Mouse (Mus musculus): Measurements from ENCODE around the gene Col5a1. TPM values are rescaled to one million over a fixed set of nuclear protein-coding genes. Genes with fewer than 3 reads are reported as not detected.

The Col5a1 gene
- polyA plus RNA-seq, 1 experiment = 172 TPM

DNA sequence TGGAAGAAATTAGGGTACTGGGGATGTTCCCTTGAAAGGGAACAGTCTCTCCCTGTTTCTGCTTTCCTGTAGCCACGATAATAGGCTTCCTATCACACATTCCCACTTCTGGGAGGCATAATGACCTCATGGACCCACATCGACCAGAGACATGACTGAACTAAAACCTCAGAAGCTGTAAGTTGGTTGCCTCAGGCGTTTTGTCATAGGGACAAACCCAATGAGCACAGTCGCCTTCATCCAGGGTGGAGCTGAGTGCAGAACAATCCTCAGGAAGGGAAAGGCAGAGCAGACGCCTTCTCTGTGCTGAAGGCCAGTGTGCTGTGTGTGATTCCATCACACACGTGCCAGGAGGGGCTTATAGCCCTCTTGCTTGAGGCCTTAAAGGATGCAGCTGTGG, 160.1 kb downstream of the Col5a1 start:
- H3ac ChIP-seq (ENCODE audit: control insufficient read depth, insufficient read length) = no peak overlapping the region
- no peak for TF ChIP-seq SRF (IDR thresholded peaks at IDR 0.05; ENCODE audit: control insufficient read depth, insufficient read length, low read depth)
- TF ChIP-seq E2F4 (IDR thresholded peaks at IDR 0.05; ENCODE audit: insufficient read depth) = no peak
- no peak for TF ChIP-seq TCF3 (IDR thresholded peaks at IDR 0.05; ENCODE audit: insufficient read length, low read depth)
- no peak for TF ChIP-seq MYOG (IDR thresholded peaks at IDR 0.05; ENCODE audit: control insufficient read depth in 1 of 3, insufficient read depth in 1 of 3, insufficient read length in 2 of 3, low read depth in 2 of 3)
- no peak for TF ChIP-seq MYOD1 (IDR thresholded peaks at IDR 0.05; ENCODE audit: control insufficient read depth in 1 of 3, insufficient read length in 2 of 3, low read depth in 2 of 3)
- no peak for TF ChIP-seq USF1 (IDR thresholded peaks at IDR 0.05; ENCODE audit: low read depth)
- TF ChIP-seq REST (IDR thresholded peaks at IDR 0.05; ENCODE audit: insufficient read depth, insufficient read length) = no peak
- no peak for TF ChIP-seq POLR2A (IDR thresholded peaks at IDR 0.05; ENCODE audit: insufficient read length, low read depth)
- TF ChIP-seq TCF12 (IDR thresholded peaks at IDR 0.05; ENCODE audit: insufficient read depth, poor library complexity, severe bottlenecking) = no peak
- TF ChIP-seq MAX (IDR thresholded peaks at IDR 0.05; ENCODE audit: low read depth) = no peak
- no peaks in the 10 kb centered on the region for H3K79me2 ChIP-seq (ENCODE audit: control insufficient read depth, insufficient read depth)
- H3K4me2 ChIP-seq (ENCODE audit: low read depth) = no peak overlapping the region
- H3K36me3 ChIP-seq (ENCODE audit: control insufficient read depth, insufficient read depth) = no peaks in the 10 kb centered on the region
- no peak overlapping the region for H3K4me3 ChIP-seq
- H3K27me3 ChIP-seq (ENCODE audit: control insufficient read depth, insufficient read depth, insufficient read length) = peaks cover 20% of the 10 kb centered on the region

DNA sequence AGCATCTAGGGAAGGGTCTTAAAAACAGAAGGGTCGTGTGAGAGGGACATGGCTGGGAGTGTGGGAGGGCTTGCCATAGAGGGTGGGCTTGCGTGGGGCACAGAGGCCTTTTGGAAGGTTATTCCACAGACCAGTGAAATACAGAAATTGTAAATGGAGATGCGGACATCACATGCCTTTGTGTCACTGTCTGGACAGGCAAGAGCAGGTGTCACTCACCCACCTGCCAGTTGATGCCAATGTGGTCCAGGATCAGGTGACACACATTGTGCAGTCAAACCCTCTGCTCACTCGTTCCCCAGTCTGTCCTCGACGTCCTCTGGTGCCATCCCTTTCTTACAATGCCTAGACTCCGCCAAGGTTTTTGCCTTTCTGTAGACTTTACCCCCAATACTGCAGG, 160.9 kb downstream of the Col5a1 start:
- H3K4me3 ChIP-seq = no peak overlapping the region
- H3K4me2 ChIP-seq (ENCODE audit: low read depth) = no peak overlapping the region
- H3K79me2 ChIP-seq (ENCODE audit: control insufficient read depth, insufficient read depth) = no peaks in the 10 kb centered on the region
- no peak for TF ChIP-seq POLR2A (IDR thresholded peaks at IDR 0.05; ENCODE audit: insufficient read length, low read depth)
- TF ChIP-seq MYOD1 (IDR thresholded peaks at IDR 0.05; ENCODE audit: control insufficient read depth in 1 of 3, insufficient read length in 2 of 3, low read depth in 2 of 3) = peak in 2 of 3 experiments; percentile 48 to 87
- H3K36me3 ChIP-seq (ENCODE audit: control insufficient read depth, insufficient read depth) = no peaks in the 10 kb centered on the region
- H3ac ChIP-seq (ENCODE audit: control insufficient read depth, insufficient read length) = no peak overlapping the region
- peaks cover 24% of the 10 kb centered on the region for H3K27me3 ChIP-seq (ENCODE audit: control insufficient read depth, insufficient read depth, insufficient read length)

- no peaks in the 10 kb centered on the region for H3K36me3 ChIP-seq (ENCODE audit: control insufficient read depth, insufficient read depth)
- H3K79me2 ChIP-seq (ENCODE audit: control insufficient read depth, insufficient read depth) = no peaks in the 10 kb centered on the region
- no peak overlapping the region for H3K4me3 ChIP-seq
- H3K4me2 ChIP-seq (ENCODE audit: low read depth) = no peak overlapping the region
- TF ChIP-seq E2F4 (IDR thresholded peaks at IDR 0.05; ENCODE audit: insufficient read depth) = no peak
- TF ChIP-seq MAX (IDR thresholded peaks at IDR 0.05; ENCODE audit: low read depth) = no peak
- TF ChIP-seq SRF (IDR thresholded peaks at IDR 0.05; ENCODE audit: control insufficient read depth, insufficient read length, low read depth) = no peak
- H3ac ChIP-seq (ENCODE audit: control insufficient read depth, insufficient read length) = no peak overlapping the region
- H3K27me3 ChIP-seq (ENCODE audit: control insufficient read depth, insufficient read depth, insufficient read length) = peaks cover 16% of the 10 kb centered on the region
Observed at GRCm38 (mm10) chr2:28059922-28060321, 173.7 kb downstream of the Col5a1 start.

DNA sequence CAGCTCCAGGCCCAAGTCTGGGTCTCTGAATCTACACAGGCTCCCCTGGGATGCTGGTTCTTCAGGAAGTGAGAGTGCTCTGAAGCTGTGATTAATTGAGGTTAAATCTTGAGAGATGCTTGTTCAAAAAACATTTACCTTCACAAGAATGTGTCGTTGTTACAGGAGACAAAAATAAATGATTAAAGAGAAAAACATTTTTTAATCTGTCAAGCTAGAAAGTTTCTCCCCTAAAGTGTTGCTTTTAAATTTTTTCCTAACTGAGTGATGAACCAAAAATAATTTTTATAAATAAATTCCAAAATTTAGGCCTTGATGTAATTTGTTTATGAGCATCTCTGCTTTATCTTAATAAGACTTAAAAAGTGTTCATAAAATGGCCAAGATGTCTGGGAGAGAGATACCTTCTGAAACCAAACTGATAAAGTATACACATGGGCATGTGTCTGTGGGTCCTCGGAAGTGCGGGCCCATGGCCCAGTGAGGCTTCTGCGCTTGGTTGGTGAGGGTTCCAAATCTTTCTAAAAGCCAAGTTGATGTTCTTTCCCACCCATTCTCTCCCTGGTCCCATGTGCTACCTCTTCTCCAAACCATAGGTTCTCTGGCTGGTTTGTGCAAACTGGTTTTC, 177.6 kb downstream of the Col5a1 start:
- Histone ChIP-seq H3K27me3 (ENCODE audit: control insufficient read depth, insufficient read depth, insufficient read length) (peaks cover 49% of the 10 kb centered on the region), H3K79me2 (ENCODE audit: control insufficient read depth, insufficient read depth) (no peaks in the 10 kb centered on the region), H3K36me3 (ENCODE audit: control insufficient read depth, insufficient read depth) (no peaks in the 10 kb centered on the region), H3K4me2 (ENCODE audit: low read depth) (no peak overlapping the region), H3K4me3 (no peak overlapping the region), H3ac (ENCODE audit: control insufficient read depth, insufficient read length) (no peak overlapping the region)
- no peak for TF ChIP-seq POLR2AphosphoS2 (IDR thresholded peaks at IDR 0.05; ENCODE audit: insufficient read length, low read depth)
- TF ChIP-seq E2F4 (IDR thresholded peaks at IDR 0.05; ENCODE audit: insufficient read depth) = no peak
- no peak for TF ChIP-seq TCF12 (IDR thresholded peaks at IDR 0.05; ENCODE audit: insufficient read depth, poor library complexity, severe bottlenecking)
- no peak for TF ChIP-seq POLR2A (IDR thresholded peaks at IDR 0.05; ENCODE audit: insufficient read length, low read depth)
- TF ChIP-seq SRF (IDR thresholded peaks at IDR 0.05; ENCODE audit: control insufficient read depth, insufficient read length, low read depth) = no peak
- TF ChIP-seq USF1 (IDR thresholded peaks at IDR 0.05; ENCODE audit: low read depth) = no peak
- no peak for TF ChIP-seq MAX (IDR thresholded peaks at IDR 0.05; ENCODE audit: low read depth)
- no peak for TF ChIP-seq CEBPB (IDR thresholded peaks at IDR 0.05; ENCODE audit: insufficient read depth, poor library complexity, severe bottlenecking)
- no peak for TF ChIP-seq REST (IDR thresholded peaks at IDR 0.05; ENCODE audit: insufficient read depth, insufficient read length)
- TF ChIP-seq TCF3 (IDR thresholded peaks at IDR 0.05; ENCODE audit: insufficient read length, low read depth) = no peak
- TF ChIP-seq MYOD1 (IDR thresholded peaks at IDR 0.05; ENCODE audit: control insufficient read depth in 1 of 3, insufficient read length in 2 of 3, low read depth in 2 of 3) = no peak
- no peak for TF ChIP-seq MYOG (IDR thresholded peaks at IDR 0.05; ENCODE audit: control insufficient read depth in 1 of 3, insufficient read depth in 1 of 3, insufficient read length in 2 of 3, low read depth in 2 of 3)

- no peak overlapping the region for H3K4me3 ChIP-seq
- no peak overlapping the region for H3K4me2 ChIP-seq (ENCODE audit: low read depth)
- no peaks in the 10 kb centered on the region for H3K36me3 ChIP-seq (ENCODE audit: control insufficient read depth, insufficient read depth)
- H3K79me2 ChIP-seq (ENCODE audit: control insufficient read depth, insufficient read depth) = no peaks in the 10 kb centered on the region
- peaks cover 55% of the 10 kb centered on the region for H3K27me3 ChIP-seq (ENCODE audit: control insufficient read depth, insufficient read depth, insufficient read length)
- TF ChIP-seq TCF12 (IDR thresholded peaks at IDR 0.05; ENCODE audit: insufficient read depth, poor library complexity, severe bottlenecking) (no peak), POLR2A (IDR thresholded peaks at IDR 0.05; ENCODE audit: insufficient read length, low read depth) (no peak), SRF (IDR thresholded peaks at IDR 0.05; ENCODE audit: control insufficient read depth, insufficient read length, low read depth) (no peak), POLR2AphosphoS2 (IDR thresholded peaks at IDR 0.05; ENCODE audit: insufficient read length, low read depth) (no peak), USF1 (IDR thresholded peaks at IDR 0.05; ENCODE audit: low read depth) (no peak), MYOD1 (IDR thresholded peaks at IDR 0.05; ENCODE audit: control insufficient read depth in 1 of 3, insufficient read length in 2 of 3, low read depth in 2 of 3) (no peak), TCF3 (IDR thresholded peaks at IDR 0.05; ENCODE audit: insufficient read length, low read depth) (no peak), REST (IDR thresholded peaks at IDR 0.05; ENCODE audit: insufficient read depth, insufficient read length) (no peak), MYOG (IDR thresholded peaks at IDR 0.05; ENCODE audit: control insufficient read depth in 1 of 3, insufficient read depth in 1 of 3, insufficient read length in 2 of 3, low read depth in 2 of 3) (no peak), MAX (IDR thresholded peaks at IDR 0.05; ENCODE audit: low read depth) (no peak), CEBPB (IDR thresholded peaks at IDR 0.05; ENCODE audit: insufficient read depth, poor library complexity, severe bottlenecking) (no peak), E2F4 (IDR thresholded peaks at IDR 0.05; ENCODE audit: insufficient read depth) (no peak)
- no peak overlapping the region for H3ac ChIP-seq (ENCODE audit: control insufficient read depth, insufficient read length)
Observed at GRCm38 (mm10) chr2:28064339-28065080, 178.3 kb downstream of the Col5a1 start.

All from myocyte (in vitro differentiated cells).